Mouse (Mus musculus): ENCODE results near the gene Gm27027.
A peak's percentile ranks its signal among the peaks of the same experiment; 100 is the strongest.

Gm27027 gene

DNA sequence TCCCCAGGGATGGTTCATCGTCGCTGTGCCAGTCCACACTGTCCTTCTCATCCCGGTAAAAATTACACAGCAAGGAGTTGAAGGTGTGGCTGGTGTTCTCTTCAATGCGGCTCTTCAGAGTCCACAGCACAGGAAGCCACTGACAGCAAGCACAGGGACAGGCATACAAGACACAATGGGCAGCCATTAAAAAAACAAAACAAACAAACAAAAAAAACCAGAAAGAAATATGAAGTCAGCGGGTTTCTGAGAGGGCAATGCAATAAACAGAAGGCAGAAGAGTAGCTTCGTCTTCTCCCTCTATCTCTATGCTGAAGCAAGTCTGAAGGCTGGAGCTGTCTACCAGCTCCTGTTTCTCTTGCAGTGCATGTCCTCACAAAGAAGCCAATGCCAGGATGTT is at the start of gene Gm27027:
Gene Gm27027, minus strand, starts transcription at position 101 of the 400 bp plus-strand sequence.
- peak in 1 of 2 experiments; percentile 46 for DNase-seq

DNA sequence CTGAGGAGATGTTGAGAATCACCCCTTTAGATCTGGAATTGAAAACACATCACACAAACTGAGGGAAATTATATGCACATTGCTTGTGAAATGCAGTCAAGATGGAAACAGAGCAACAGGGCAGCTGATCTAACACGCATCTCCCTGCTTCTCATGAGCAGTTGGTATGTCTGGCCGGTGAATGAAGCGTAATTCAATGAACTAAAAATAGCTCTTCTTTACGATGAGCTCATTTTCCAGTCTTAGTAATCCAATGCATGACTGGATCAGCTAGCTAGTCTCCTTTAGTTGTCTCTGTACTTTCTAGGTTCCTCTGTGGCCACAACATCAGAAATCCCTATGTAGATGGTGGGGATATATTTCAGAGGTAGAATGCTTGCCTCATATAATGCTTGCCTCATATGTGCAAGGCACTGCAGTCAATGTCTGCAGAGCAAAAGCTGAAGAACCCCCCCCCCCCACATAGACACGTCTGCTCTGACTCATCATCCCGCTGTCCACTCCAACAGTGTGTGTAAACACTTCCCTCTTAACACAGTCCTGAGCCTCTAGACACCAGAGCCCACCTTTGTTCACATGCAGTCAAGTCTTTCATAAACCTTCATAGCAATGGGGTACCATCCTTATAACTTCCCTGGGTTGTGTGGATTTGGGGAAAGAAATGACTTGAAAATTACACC is 49.4 kb upstream of the Gm27027 start:
- no peak for DNase-seq

DNA sequence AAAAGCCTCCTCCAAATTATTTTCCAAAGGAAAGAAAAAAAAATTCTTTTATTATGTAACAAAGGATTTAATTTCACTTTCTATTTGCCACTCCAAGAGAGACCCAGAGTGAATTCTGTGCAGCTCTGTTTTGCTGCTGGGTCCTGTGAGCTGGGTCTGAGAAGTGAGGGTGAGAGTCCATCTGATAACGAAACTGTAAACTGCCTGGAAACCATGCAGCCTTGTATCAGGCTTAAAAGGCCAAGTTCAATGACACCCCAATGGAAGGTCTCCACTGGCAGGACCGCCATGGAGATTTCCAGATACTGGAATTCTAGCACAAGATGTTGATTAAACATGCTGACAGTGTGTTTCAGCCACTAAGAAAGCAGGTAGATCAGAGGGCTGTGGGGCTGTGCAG is 48.0 kb upstream of the Gm27027 start:
- DNase-seq = no peak

DNA sequence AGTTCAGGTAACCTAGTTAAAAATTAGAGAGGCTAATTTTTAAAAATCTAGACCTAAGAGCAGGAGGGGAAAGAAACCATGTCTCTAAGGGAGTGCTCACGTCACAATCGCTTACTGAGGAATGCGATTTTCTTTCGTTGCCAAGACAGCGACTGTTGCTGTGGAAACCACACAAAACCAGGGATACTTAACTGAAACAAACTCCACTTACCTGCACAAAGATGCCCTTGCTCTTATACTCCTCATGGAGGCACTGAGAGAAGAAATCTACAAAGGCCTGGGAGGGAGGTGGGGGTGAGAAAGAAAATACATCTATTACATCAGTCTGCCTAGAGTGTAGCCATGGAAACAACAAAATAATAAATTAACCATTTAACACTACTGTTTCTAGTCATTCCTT is 47.5 kb upstream of the Gm27027 start:
- DNase-seq = no peak

DNA sequence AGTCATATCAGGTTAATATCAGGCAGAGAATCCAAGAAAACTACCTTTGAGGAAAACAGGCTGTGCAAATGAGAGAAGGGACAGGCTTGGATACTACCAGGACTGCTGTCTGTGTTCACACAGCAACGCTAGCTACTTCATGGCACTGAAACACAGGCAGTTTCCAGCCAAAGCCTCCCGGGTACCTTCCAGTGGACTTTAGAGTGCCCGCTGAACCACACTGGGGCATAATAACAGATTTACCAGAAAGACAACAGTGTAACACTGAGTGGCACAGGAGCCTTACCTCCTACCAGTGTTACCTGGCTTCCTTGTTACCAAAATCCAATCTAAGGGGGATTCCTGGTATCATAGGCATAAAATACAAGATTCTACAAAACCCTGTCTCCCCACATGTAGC is 46.3 kb upstream of the Gm27027 start:
- DNase-seq = no peak

DNA sequence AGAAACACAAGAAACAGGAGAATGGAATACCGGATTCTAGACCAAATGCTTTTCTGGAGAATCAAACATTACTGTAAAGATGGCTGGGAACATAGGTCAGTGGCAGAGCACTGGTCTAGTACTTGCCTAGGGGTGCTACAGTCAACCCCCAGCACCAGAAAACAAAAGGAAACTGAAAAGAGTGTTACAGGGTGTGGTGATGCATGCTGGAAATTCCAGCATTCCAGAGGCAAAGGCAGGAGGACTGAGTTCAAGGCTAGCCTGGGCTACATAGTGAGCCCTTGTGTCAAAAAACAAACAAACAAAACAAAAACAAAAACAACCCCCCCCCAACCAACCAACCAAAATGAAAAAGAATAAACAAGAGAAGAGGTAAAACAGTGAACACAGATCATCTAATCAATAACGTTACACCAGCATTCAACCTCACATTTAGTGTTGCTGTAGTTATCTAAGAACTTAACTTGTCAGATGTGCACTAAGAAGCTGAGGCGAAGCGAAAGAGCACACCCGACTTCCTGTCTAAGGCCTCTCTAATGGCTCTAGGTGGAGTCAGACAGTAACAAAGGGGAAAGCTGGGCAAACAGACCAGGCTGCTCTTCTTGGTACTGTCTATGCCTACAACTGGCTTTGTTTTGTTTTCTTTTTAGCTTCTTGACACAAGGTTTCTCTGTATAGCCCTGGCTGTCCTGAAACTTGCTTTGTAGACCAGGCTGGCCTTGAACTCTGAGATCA is 44.4 kb upstream of the Gm27027 start:
- no peak for DNase-seq

DNA sequence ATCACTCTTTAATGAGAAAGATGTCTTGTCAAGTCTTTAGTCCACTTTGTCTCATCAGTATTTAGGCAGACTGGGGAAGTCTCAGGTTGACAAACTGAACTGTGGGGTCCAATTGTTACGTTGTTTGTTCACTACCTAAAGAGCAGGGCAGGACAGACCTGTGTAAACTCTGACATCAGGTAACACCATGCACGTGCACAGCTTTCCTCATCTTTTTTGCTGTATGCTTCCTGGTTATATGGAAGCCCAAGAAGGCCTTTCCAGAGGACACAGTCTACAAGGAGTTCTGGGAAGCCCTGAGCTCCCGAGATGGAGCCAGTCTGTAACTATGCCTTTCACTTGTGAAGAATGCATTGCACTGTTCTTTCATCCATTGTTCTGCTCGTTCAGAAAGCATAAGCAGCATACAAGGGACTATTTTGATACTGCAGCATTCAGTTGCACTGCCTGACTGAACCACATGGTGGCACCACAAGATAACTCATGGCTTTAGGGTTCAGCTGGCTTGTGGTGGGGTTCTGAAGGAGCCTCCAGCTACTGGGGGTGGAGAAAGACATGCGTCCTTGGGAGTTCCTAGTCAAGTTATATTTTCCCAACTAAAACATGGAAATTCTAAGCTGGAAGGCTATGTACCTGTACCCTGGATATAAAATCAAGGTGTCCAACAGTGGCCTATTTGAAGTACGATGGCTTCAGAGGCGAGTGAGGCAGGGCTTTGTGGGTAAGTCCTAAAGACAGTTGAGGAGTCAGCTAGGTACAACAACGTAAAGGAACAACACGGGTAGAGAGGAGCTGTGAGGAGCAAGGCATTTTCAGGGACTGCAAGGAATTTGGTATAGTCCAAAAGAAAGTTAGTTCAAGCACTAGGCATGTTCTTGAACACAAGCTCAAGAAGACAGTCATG is 39.5 kb upstream of the Gm27027 start:
- peak; percentile 54 to 75 for DNase-seq

DNA sequence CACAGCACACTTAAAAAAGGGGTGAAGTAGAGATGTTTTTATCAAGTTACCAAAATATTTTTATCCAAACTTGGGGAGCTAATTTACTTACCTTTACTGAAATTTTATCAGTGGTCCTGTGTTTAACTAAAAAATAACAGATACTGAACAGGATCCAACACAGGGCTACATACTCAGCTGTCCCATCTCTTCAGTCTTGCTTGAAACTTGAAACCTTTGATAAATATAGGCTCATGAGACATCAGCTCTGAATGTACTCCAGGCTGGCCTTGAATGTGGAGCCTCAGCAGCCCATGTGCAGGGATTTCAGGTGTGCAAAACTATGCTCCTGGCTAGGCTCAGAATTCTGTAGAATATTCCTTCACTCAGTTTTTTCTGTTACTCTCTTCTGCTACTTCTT is 34.4 kb upstream of the Gm27027 start:
- DNase-seq = no peak

DNA sequence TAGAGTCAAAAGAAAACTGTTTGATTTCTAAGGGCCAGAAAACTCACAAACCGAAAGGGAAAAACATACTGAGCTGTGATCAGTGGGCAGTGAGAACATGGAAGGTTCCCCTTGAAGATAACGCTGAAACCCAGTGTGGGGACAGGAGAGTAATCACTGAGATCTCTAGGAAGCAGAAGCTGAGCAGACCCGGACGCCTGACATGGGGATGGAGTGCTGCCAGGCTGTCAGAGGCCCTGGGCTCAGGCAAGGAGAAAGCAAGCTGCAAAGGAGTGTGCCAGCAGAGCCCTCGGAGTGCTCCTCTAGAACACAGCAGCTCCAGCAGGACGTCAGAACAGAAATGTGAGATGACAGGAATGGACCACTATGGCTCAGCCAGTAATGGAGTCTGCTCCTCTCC is 28.5 kb upstream of the Gm27027 start:
- DNase-seq = no peak

DNA sequence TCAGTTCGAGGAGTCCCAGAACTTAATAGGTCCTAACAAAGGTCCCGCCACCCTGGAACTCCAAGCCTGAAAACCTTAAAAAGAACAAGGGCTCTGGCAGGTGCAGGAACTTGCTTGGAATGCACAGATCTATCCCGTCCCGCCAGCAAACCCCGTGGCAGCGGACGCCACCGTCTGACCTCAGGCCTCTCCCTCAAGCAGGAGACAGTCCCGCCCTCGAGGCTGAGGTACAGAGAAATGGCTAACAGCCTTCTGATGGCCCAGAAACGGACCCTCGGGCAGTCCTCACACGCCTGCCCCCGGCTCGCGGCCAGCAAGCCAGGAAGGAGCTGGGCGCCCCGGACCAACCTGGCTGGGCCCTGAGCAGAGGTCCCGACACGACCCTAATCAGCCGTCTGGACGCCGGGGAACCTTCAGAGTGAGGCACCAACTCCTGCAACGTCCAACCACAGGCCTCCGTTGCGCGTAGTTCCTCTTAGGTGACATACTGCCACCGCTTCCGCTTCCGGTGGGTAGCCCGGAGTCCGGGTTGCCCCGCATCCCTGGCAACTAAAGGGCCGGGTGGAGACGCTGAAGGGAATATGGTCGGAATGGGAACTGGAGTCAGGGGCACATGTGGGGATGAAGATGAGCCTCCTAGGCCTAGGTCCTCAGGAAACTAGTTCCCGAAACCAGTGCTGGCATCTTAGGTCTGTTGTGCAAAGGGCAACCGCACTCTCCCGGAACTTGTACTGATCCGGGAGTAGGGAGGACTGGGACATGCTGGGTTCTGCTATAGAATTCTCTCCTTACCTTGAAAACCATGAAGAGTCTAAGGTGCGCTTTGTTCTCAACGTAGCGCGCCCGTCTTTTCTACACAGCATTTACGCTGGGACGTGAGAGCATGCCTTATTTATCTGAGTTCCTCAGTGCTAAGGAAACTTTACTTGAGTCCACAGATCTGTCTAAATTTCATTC is 14.5 kb upstream of the Gm27027 start, which contains the start of gene Alkbh3:
Gene Alkbh3, minus strand, starts transcription at position 473 of the 957 bp plus-strand sequence.
- DNase-seq = peak; percentile 91 to 95

DNA sequence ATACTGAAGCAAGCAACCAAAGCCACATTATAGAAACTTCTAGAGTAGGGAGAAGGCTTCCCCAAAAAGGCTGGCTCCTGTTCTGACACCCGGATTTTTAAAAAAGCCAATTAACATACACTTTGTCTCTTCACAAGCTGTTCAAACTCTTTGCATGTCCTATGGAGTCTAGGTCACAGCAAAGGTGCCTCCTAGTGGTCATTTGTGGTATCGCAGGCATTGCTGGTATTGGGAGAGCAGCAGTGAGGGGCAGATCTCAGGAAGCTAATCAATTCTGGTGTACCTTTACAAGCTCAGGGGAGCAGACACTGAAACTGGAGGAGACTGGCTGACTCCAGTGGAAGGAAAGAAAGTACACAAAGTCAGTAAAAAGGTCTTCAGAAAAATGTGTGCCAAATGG is 6.2 kb upstream of the Gm27027 start:
- peak; percentile 75 to 94 for DNase-seq

DNA sequence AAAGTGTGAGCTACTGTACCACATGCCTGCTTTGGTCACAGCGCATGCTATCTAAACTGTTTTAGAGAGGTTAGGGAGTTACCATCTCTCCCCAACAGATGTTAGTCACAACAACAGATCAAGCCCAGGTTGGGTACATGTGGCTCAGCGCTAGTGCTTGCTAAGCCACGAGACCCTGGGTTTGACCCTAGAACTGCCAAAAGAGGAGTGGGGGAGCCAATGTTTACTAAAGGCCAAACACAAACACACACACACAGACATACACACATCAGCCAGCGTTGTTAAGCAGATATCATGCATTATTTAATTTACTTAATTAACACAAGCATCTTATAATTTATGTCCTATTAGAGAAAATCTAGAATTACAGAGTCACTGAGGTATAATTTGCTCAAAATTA is 5.8 kb upstream of the Gm27027 start:
- DNase-seq = no peak

DNA sequence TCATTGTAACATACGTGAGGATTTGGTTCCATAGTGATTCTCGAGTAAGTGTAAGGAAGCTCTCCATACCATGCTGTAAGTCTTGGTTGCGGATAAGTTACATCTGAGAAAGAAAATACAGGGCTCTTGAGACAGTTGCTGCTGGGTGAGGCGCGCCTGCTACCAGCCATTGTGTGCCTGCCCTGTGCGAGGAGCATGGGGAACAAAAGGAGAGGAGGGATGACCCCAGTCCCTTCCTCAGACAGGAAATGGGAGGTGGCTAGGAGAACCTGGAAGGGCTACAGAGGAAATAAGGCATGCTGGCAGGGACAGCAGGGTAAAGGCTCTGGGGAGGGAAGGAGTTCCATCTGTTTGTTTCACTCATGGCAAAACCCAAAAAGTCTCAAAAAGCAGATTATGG is 5.3 kb upstream of the Gm27027 start:
- peak; percentile 29 to 68 for DNase-seq

DNA sequence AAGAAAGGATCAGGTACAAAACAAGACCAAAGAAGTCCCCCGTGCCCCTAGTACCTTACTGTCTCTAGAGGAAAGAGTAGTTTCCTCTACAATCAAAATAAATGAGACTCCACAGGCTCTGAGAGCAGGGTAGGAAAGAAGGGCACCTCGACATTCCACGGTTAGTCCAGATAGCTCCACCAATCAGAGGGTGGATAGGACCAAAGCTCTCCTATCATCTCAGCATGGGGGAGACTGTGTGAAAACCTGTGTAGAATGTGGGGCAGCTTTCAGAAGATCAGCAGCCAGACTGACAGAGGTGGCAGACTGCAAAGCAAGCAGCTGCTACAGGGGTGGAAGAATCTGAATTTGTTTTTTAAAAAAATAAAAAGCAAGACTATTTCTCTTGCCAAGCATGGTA is 3.3 kb downstream of the Gm27027 start:
- DNase-seq = no peak

DNA sequence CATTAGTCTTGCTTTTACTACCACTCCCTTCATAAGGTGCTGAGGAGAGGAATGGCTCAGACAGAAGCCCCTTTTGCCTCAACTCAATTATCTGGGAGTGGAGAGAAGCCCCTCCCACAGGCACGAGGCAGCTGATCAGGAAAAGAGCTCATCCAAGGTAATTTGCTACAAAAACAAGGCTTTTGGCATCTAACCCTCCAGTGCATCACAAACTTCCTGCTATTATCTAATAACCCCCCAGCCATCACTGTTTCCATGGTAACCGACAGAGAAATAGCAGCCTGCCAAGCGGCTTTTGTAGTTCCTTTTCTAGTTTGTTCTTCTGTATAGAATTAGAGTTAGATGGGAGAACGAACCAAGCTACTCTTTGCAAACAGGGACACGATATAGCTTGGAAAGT is 3.9 kb downstream of the Gm27027 start:
- peak; percentile 73 to 76 for DNase-seq

DNA sequence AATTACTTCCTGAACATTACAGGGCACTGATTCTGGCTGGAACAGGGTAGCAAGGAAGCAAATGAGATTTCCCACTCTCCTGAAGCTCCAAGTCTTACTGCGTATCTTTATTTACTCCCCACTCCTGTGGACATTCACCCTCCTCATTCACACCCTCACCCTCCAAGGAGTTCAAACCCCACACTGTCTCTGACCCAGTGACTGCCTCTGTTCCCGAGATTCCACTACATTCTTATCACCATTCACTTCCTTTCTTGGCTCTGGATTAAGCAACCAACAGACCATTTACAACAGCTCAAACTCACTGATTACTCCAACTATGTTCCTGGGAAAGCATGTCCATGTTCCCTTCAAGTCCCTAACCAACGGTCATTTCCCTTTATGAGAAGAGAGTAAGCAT is 4.8 kb downstream of the Gm27027 start:
- DNase-seq = no peak

DNA sequence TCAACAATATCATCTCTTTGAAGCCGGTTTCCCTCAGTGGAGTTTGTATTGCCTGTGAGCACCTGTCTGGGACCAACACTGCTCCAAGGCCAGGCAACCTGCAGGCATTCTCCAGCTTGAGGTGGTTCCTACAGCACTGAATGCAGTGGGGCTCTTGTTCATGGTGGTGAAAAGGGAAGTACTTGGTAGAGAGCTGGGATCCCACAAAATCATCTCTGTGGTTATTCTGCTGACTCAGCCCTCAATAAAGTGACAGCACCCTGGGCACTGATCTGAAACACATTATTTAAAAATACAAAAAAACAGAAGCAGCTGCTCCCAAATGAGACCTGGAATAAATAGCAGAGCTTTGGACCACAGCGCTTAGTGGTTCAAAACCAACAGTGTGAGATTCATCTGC is 7.7 kb downstream of the Gm27027 start:
- DNase-seq = no peak

DNA sequence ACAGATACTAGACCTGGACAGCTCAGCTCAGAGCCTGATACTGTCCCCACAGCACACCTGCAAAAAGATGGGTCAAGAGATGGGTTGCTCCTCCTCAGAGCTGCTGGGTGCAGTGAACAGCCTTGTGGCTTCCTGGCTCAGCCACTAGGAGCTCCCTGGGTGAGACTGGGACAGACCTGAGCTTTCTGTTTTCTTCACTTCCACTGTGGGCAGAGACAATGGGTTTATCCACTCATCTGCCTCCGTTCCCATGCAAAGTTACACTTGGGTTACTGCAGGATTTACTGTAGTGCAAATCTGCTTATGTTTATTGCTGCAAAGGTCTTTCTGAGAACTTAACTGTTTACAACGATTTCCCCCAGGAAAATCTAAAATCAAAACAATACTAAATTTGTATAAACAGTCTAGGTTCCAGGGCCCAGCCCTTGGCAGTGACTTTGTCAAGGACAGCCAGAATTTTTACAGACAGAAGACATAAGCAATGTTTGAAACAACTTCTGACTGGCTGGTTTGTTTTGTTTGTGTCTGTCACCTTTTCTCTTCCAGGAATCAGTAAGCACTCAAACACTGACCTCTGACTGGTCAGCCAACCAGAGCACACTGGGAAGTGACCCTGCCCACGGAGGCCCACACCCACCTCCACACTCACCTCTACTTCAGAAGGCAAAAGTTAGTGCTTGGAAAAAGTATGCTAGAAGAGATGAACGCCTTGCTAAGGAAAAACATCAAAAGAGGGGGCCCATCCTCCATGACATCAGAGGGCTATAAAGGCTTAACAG is 13.5 kb downstream of the Gm27027 start:
- DNase-seq = no peak

DNA sequence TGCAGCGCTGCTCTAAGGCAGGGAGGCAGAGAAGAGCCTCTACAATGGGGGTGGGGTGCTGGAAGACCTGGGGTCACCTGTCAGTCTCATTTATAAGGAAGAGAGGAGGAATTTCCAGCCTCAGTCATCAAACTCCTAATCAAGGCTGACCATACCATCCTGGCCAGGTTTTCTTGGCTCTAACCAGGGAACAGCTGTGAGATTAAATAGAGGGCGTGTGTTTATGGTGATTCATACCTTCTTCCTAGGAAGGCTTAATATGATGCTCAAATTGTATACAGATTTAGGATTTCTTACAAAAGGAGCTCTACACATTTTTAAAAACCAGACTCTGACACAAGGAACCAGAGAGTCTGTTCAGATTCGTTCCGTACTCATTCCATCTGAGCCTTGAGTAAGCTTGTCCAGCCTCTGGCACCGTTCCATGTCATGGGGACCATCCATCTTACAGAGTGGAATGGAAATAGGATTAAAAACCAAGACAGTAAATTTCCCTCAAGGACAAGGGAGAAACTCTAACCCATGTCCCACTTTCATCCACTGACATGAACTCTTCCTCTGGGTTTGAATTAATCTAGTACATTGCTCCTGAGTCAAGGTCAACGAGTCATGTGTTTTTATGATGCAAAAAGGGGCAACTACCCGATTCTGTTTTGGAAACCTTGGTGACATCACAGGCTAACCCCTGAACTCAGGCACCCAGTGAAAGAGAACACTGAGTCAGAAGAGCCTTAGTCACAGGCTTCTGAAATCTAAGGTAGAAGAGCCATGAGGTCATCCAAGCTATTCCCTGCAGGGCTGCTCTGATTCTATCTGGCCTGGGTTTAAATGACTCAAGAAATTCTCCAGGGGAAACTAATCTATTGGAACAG is 16.7 kb downstream of the Gm27027 start:
- DNase-seq = no peak
